Mouse (Mus musculus) MEL (cell line): Measurements from ENCODE around the gene Rpp14. TPM values are rescaled to one million over a fixed set of nuclear protein-coding genes. Genes with fewer than 3 reads are reported as not detected.
A peak's percentile ranks its signal among the peaks of the same experiment; 100 is the strongest.

Experiments used
- DNase-seq: peaks from one replicate; pipeline ENCODE4 v3.0.0; 2011; ENCODE audit warnings: low read depth, low spot score
- H3K27ac ChIP-seq: 2 replicates; pipeline ENCODE4 v1.5.1; 2012; ENCODE audit warnings: low read depth, mild to moderate bottlenecking, control low read depth, low read length, moderate library complexity; ENCODE audit not compliant: control insufficient read depth
- H3K27me3 ChIP-seq, 2 experiments: fragments of 150-350 bp in 1 of 2; sonication (generic) in 1 of 2; 2 replicates each; pipeline ENCODE4 v1.6.1; 2012; ENCODE audit warnings: low read length in 2 of 2, mild to moderate bottlenecking in 2 of 2, improper control_type of control experiment in 1 of 2, moderate library complexity in 1 of 2; ENCODE audit not compliant: insufficient read depth in 2 of 2, control insufficient read depth in 1 of 2
- H3K36me3 ChIP-seq, 2 experiments: 2 replicates each; pipeline ENCODE4 v1.6.1; 2012 to 2014; ENCODE audit warnings: low read length in 2 of 2, improper control_type of control experiment in 1 of 2, inconsistent platforms in 1 of 2, mild to moderate bottlenecking in 1 of 2; ENCODE audit not compliant: insufficient read depth in 2 of 2, control insufficient read depth in 1 of 2
- H3K4me1 ChIP-seq, 2 experiments: fragments of 150-350 bp in 1 of 2; sonication (generic) in 1 of 2; 2 replicates each; pipeline ENCODE4 v1.6.1; 2012; ENCODE audit warnings: low read length in 2 of 2, improper control_type of control experiment in 1 of 2, mild to moderate bottlenecking in 1 of 2; ENCODE audit not compliant: insufficient read depth in 2 of 2, control insufficient read depth in 1 of 2
- H3K4me3 ChIP-seq, 2 experiments: fragments of 150-350 bp in 1 of 2; sonication (generic) in 1 of 2; 2 replicates each; pipeline ENCODE4 v1.5.1; 2012; ENCODE audit warnings: low read depth in 2 of 2, low read length in 2 of 2, mild to moderate bottlenecking in 2 of 2, moderate library complexity in 2 of 2, control low read depth in 1 of 2, improper control_type of control experiment in 1 of 2; ENCODE audit not compliant: control insufficient read depth in 1 of 2, insufficient read depth in 1 of 2
- H3K79me2 ChIP-seq: 2 replicates; pipeline ENCODE4 v1.6.1; 2012; ENCODE audit warnings: mild to moderate bottlenecking, low read length, moderate library complexity; ENCODE audit not compliant: control insufficient read depth, poor library complexity, insufficient read depth
- H3K9ac ChIP-seq: 2 replicates; pipeline ENCODE4 v1.6.1; 2012; ENCODE audit warnings: low read depth, mild to moderate bottlenecking, control low read depth, low read length, moderate library complexity; ENCODE audit not compliant: control insufficient read depth, poor library complexity, severe bottlenecking
- H3K9me3 ChIP-seq: fragments of 150-350 bp; sonication (generic); replicated peaks from 2 replicates; pipeline ENCODE4 v1.6.1; 2012; ENCODE audit warnings: mild to moderate bottlenecking, low read length, improper control_type of control experiment, moderate library complexity; ENCODE audit not compliant: insufficient read depth
- CHD1 ChIP-seq: IDR thresholded peaks from 2 replicates; pipeline ENCODE4 v1.6.1; 2012; ENCODE audit warnings: low read depth, mild to moderate bottlenecking, inconsistent platforms, low read length, improper control_type of control experiment
- CHD2 ChIP-seq: IDR thresholded peaks from 2 replicates; pipeline ENCODE4 v1.6.1; 2011; ENCODE audit warnings: low read length, improper control_type of control experiment
- CTCF ChIP-seq, 3 experiments: IDR thresholded peaks in 2 of 3; conservative IDR thresholded peaks in 1 of 3; 2 replicates each; pipeline ENCODE4 v1.5.1; 2011 to 2012; ENCODE audit warnings: low read length in 3 of 3, low read depth in 2 of 3, mild to moderate bottlenecking in 2 of 3, improper control_type of control experiment in 1 of 3, inconsistent platforms in 1 of 3, mixed read lengths in 1 of 3, moderate library complexity in 1 of 3; ENCODE audit not compliant: control insufficient read depth in 1 of 3, insufficient read depth in 1 of 3, poor library complexity in 1 of 3, severe bottlenecking in 1 of 3
- E2F4 ChIP-seq: IDR thresholded peaks from 2 replicates; pipeline ENCODE4 v1.6.1; 2011; ENCODE audit warnings: low read depth, low read length, improper control_type of control experiment, borderline replicate concordance
- EP300 ChIP-seq, 2 experiments: IDR thresholded peaks; 2 replicates each; pipeline ENCODE4 v1.6.1; 2011; ENCODE audit warnings: improper control_type of control experiment in 2 of 2, low read length in 2 of 2, low read depth in 1 of 2, mild to moderate bottlenecking in 1 of 2
- GABPA ChIP-seq: IDR thresholded peaks from 2 replicates; pipeline ENCODE4 v1.6.1; 2012; ENCODE audit warnings: low read depth, mild to moderate bottlenecking, inconsistent platforms, low read length, improper control_type of control experiment, moderate library complexity
- GATA1 ChIP-seq: IDR thresholded peaks from 2 replicates; pipeline ENCODE4 v1.6.1; 2011; ENCODE audit warnings: low read depth, low read length, improper control_type of control experiment
- HCFC1 ChIP-seq: IDR thresholded peaks from 2 replicates; pipeline ENCODE4 v1.6.1; 2012; ENCODE audit warnings: low read depth, mild to moderate bottlenecking, inconsistent platforms, low read length, improper control_type of control experiment, moderate library complexity
- MAFK ChIP-seq: IDR thresholded peaks from 2 replicates; pipeline ENCODE4 v1.6.1; 2011; ENCODE audit warnings: low read depth, mild to moderate bottlenecking, low read length, improper control_type of control experiment, borderline replicate concordance
- MAX ChIP-seq: IDR thresholded peaks from 2 replicates; pipeline ENCODE4 v1.6.1; 2011; ENCODE audit warnings: low read length, improper control_type of control experiment
- MEF2A ChIP-seq: IDR thresholded peaks from 2 replicates; pipeline ENCODE4 v1.6.1; 2014; ENCODE audit warnings: low read depth, mild to moderate bottlenecking, inconsistent platforms, low read length, improper control_type of control experiment; ENCODE audit not compliant: poor library complexity, insufficient replicate concordance, severe bottlenecking; ENCODE audit errors: extremely low read depth
- MXI1 ChIP-seq: IDR thresholded peaks from 2 replicates; pipeline ENCODE4 v1.6.1; 2011; ENCODE audit warnings: mild to moderate bottlenecking, low read depth, low read length, improper control_type of control experiment
- MYB ChIP-seq: IDR thresholded peaks from 2 replicates; pipeline ENCODE4 v1.6.1; 2011; ENCODE audit warnings: mild to moderate bottlenecking, low read depth, low read length, improper control_type of control experiment
- NELFE ChIP-seq: IDR thresholded peaks from 2 replicates; pipeline ENCODE4 v1.6.1; 2011; ENCODE audit warnings: low read depth, low read length, improper control_type of control experiment
- POLR2AphosphoS2 ChIP-seq: IDR thresholded peaks from 2 replicates; pipeline ENCODE4 v1.6.1; 2011; ENCODE audit warnings: low read length, improper control_type of control experiment
- RAD21 ChIP-seq: IDR thresholded peaks from 2 replicates; pipeline ENCODE4 v1.6.1; 2011; ENCODE audit warnings: mild to moderate bottlenecking, low read depth, low read length, improper control_type of control experiment
- RCOR1 ChIP-seq: IDR thresholded peaks from 2 replicates; pipeline ENCODE4 v1.6.1; 2012; ENCODE audit warnings: low read depth, mild to moderate bottlenecking, inconsistent platforms, low read length, improper control_type of control experiment
- SIN3A ChIP-seq: IDR thresholded peaks from 2 replicates; pipeline ENCODE4 v1.6.1; 2012; ENCODE audit warnings: low read length, improper control_type of control experiment, inconsistent platforms
- SMC3 ChIP-seq: IDR thresholded peaks from 2 replicates; pipeline ENCODE4 v1.6.1; 2011; ENCODE audit warnings: low read depth, low read length, improper control_type of control experiment
- TAL1 ChIP-seq: IDR thresholded peaks from 2 replicates; pipeline ENCODE4 v1.6.1; 2012; ENCODE audit warnings: mild to moderate bottlenecking, inconsistent platforms, low read length, moderate library complexity, mixed read lengths
- TBP ChIP-seq: IDR thresholded peaks from 2 replicates; pipeline ENCODE4 v1.8.0; 2011; ENCODE audit warnings: low read depth, low read length, improper control_type of control experiment
- TCF12 ChIP-seq: IDR thresholded peaks from 2 replicates; pipeline ENCODE4 v1.6.1; 2014; ENCODE audit warnings: low read depth, mild to moderate bottlenecking, inconsistent platforms, low read length, improper control_type of control experiment, moderate library complexity
- UBTF ChIP-seq: IDR thresholded peaks from 2 replicates; pipeline ENCODE4 v1.6.1; 2012; ENCODE audit warnings: low read depth, mild to moderate bottlenecking, inconsistent platforms, low read length, improper control_type of control experiment, moderate library complexity, borderline replicate concordance; ENCODE audit not compliant: insufficient read depth
- USF1 ChIP-seq: IDR thresholded peaks from 2 replicates; pipeline ENCODE4 v1.6.1; 2014; ENCODE audit warnings: low read depth, mild to moderate bottlenecking, inconsistent platforms, low read length, improper control_type of control experiment, moderate library complexity
- ZC3H11A ChIP-seq: IDR thresholded peaks from 2 replicates; pipeline ENCODE4 v1.6.1; 2012; ENCODE audit warnings: low read depth, mild to moderate bottlenecking, inconsistent platforms, low read length, improper control_type of control experiment
- ZKSCAN1 ChIP-seq: IDR thresholded peaks from 2 replicates; pipeline ENCODE4 v1.6.1; 2012; ENCODE audit warnings: low read depth, mild to moderate bottlenecking, inconsistent platforms, low read length, improper control_type of control experiment, moderate library complexity
- ZMIZ1 ChIP-seq: IDR thresholded peaks from 2 replicates; pipeline ENCODE4 v1.6.1; 2012; ENCODE audit warnings: low read depth, mild to moderate bottlenecking, inconsistent platforms, low read length, improper control_type of control experiment, moderate library complexity
- ZNF384 ChIP-seq: IDR thresholded peaks from 2 replicates; pipeline ENCODE4 v1.6.1; 2012; ENCODE audit warnings: low read depth, mild to moderate bottlenecking, inconsistent platforms, low read length, improper control_type of control experiment
- polyA plus RNA-seq, 2 experiments: library from polyadenylated mRNA; stranded (reverse) in 1 of 2; unstranded in 1 of 2; fragments of >175 nt in 1 of 2; fragments of >200 nt in 1 of 2; gene quantifications; 2 replicates each; pipeline versions ENCODE4 v1.2.1 to v1.2.4; 2012; ENCODE audit warnings: low replicate concordance in 2 of 2, low read depth in 1 of 2; ENCODE audit not compliant: insufficient read length in 2 of 2, insufficient read depth in 1 of 2, missing spikeins in 1 of 2
- total RNA-seq: library from RNA; depleted of rRNA; stranded (reverse); fragments of 300-350 nt; gene quantifications from 2 replicates; pipeline ENCODE4 v1.2.3, GENCODE M21; 2012

Gene Rpp14
- total and polyA plus RNA-seq, 3 experiments = 41.2 to 45.5 TPM; not detected in 1

DNA sequence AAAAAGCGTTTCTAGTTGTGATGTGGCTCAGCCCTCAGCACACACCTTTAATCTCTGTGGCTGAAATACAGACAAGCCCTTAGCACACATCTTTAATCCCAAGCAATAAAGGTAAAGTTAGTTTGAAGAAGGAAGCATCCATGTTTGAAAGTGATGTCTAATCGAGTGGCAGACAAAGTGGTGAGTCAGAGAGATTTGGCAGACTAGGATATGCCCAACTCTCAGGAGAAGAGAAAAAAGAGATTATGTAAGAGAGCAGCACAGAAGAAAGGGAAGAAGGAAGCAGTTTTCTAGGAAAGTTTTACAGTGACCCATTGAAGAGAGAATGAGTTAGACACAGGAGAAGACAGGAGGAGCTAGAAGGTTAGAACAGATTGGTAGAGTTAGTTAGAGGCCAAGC, 8.8 kb downstream of the Rpp14 start:
- H3K36me3 ChIP-seq = peaks cover 0 to 14% of the 10 kb centered on the region in 2 experiments; a peak in 3 of 4 replicates
- TF ChIP-seq ZMIZ1 = no peak
- no peak for TF ChIP-seq GATA1
- no peak for TF ChIP-seq E2F4
- TF ChIP-seq, all 39 proteins: peak for 0
- H3K4me3 ChIP-seq = no peak overlapping the region
- no peaks in the 10 kb centered on the region for H3K9me3 ChIP-seq
- no peaks in the 10 kb centered on the region for H3K79me2 ChIP-seq
- no peaks in the 10 kb centered on the region for H3K4me1 ChIP-seq
- H3K27ac ChIP-seq = no peak overlapping the region
- DNase-seq = no peak
- no peak overlapping the region for H3K9ac ChIP-seq
- no peaks in the 10 kb centered on the region for H3K27me3 ChIP-seq

DNA sequence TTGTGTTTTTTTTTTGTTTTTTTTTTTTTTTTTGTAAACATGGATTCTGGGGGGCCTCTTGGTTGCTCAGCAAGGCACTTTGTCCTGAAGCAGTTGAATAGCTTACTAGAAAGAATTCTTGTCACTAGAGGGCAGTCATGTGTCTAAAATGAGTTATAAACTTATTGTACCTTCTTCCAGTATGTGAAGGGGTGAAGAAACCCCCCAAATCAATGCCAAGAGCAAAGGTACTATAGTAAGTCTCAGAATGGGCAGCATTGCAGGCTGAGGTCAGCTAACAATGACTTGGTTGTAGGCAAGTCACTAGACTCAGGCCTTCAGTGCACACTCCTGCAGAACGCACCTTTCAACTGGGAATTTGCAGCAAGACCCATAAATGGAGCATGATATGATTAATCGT, 12.4 kb downstream of the Rpp14 start:
- Histone ChIP-seq H3K9me3 (no peaks in the 10 kb centered on the region), H3K4me1 (no peaks in the 10 kb centered on the region), H3K9ac (no peak overlapping the region), H3K4me3 (no peak overlapping the region)
- TF ChIP-seq TBP = no peak
- TF ChIP-seq GATA1 = no peak
- no peak for TF ChIP-seq USF1
- no peak for TF ChIP-seq MAX
- no peak for TF ChIP-seq HCFC1
- no peak for TF ChIP-seq MXI1
- TF ChIP-seq EP300 (IDR thresholded peaks at IDR 0.05; ENCODE audit: low read depth in 1 of 2, low read length in 2 of 2) = no peak
- peak; percentile 28; the same call in 1 of the 2 replicates for TF ChIP-seq SMC3
- no peak for TF ChIP-seq GABPA
- no peak for TF ChIP-seq TAL1
- no peak for TF ChIP-seq NELFE
- no peak for TF ChIP-seq CHD2
- TF ChIP-seq CHD1 = no peak
- no peak for TF ChIP-seq ZKSCAN1
- 0 out of 2 replicates have a peak, but pooled peaks have one; percentile 3 for TF ChIP-seq POLR2AphosphoS2
- TF ChIP-seq ZC3H11A = no peak
- TF ChIP-seq ZNF384 = no peak
- TF ChIP-seq MYB = no peak
- no peak for TF ChIP-seq SIN3A
- TF ChIP-seq MEF2A = no peak
- TF ChIP-seq TCF12 = no peak
- peak; percentile 48 for TF ChIP-seq RAD21
- TF ChIP-seq CTCF (IDR thresholded peaks at IDR 0.05 in 2 of 3, conservative IDR thresholded peaks at IDR 0.05 in 1 of 3; ENCODE audit: control insufficient read depth in 1 of 3, insufficient read depth in 1 of 3, low read depth in 2 of 3, low read length in 3 of 3, poor library complexity in 1 of 3, severe bottlenecking in 1 of 3) = peak in 1 of 3 experiments; percentile 53; a peak in 2 of 6 replicates
- TF ChIP-seq UBTF = no peak
- TF ChIP-seq RCOR1 = no peak
- no peak for TF ChIP-seq MAFK
- TF ChIP-seq, all 39 proteins: peak for 4
- Histone ChIP-seq H3K79me2 (no peaks in the 10 kb centered on the region), H3K27ac (no peak overlapping the region), H3K27me3 (no peaks in the 10 kb centered on the region), H3K36me3 (peaks cover 0 to 11% of the 10 kb centered on the region in 2 experiments; a peak in 3 of 4 replicates)
- peak; percentile 59 for DNase-seq
